Mouse (Mus musculus): Measurements from ENCODE around the gene Vwa1.
A peak's percentile ranks its signal among the peaks of the same experiment; 100 is the strongest.

Vwa1 gene

DNA sequence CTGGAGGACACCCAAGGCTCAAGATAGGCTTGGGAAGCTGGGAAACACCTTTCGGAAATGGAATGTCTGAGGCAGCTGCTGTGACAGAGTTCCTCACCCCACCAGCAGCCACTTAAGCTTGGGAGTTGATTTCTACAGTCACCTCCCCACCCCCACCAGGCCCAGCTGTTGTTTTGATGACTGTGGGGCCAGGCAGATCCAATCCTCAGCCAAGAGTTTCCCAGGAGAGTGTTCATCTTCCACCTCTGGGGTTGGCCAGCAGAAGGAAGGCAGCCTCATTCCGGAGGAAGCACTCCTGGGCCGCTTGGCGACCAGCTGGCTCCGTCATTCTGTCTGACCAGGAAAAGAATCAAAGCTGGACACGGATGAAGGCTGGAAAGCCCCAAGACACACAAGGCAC is 6.4 kb upstream of the Vwa1 start:
- DNase-seq (ENCODE audit: inconsistent ontology term): no peak

DNA sequence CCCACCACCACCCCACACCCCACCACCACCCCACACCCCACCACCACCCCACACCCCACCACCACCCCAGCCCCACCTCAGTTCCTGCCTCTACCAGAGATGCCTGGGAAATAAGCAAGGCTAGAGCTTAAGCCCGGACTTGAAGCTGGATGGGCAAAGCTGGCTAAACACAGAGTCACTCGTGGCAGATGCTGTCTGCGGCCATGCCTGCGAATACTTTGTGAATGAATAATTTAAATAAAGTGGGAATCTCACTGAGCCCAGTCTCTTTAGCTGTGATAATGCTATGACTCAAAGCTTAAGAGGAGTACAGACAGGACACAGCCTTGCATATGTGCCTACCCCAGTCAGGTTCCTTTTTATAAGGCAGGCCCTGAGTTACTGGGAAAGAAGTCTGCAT is 5.0 kb upstream of the Vwa1 start:
- DNase-seq (ENCODE audit: inconsistent ontology term): no peak

DNA sequence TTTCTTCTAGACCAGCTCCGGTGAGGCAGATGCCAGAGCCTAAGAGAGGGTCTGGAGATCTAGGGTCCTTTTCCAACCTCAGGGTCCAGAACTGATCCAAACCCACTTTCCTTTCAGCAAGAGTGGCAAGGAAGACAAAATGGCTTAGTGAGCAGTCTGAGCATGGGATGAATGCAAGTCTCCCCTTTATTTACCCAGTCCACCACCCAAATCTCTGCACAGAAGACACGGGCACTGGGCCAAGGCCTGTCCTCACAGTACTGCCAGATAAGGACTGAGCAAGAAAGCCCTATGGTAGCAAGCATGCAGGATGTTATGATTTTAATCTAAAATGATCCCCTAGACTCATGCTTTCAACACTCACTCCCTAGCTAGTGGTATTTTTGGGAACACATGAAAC is 3.3 kb upstream of the Vwa1 start:
- no peak for DNase-seq (ENCODE audit: inconsistent ontology term)

DNA sequence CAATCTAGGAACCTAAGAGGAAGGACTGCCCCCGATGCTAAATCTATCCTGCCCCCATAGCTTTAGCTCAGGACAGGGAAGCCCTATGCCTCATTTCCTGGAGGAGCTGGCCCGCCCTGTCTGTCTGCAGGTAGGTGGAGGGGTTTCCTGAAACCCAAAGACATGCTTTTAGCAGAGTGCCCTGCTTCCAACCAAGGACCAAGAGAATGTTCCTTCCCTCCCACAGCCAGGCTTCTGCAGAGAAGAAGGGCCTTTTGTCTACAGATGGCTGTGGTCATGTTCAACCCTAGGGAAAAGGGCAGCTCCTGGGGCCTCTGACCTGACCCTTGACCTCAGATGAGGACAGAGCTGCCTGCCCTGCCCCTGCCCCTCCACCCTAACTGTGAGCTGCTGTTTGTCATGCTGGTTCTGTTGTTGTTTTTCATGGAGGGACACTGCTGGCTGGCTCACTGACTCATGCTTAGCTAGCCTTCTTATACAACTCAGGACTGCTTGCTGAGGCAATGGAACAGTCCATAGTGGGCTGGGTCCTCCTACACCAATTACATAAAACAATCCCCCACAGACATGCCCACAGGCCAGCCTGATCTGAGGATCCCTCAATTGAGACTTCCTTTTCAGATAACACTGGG is 2.3 kb upstream of the Vwa1 start:
- no peak for DNase-seq (ENCODE audit: inconsistent ontology term)

DNA sequence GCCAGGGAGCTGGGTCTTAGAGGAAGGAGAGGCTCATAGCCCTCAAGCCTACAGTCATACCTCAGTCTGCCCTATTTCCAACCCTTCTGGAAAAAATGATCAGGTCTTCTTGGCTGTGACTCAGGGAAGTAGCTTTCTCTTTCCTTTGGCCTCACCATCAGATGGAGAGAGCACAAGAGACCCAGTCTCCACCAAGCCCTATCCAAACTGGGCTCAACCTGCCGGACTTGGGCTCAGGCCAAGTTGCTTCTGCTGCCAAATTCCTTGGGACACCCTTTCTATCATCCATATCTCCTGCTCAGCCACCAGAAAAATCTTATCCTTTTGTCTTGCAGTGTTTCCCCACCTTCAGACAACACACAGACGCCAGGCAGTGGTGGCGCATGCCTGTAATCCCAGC is 1.4 kb upstream of the Vwa1 start:
- DNase-seq (ENCODE audit: inconsistent ontology term): peak; percentile 92

DNA sequence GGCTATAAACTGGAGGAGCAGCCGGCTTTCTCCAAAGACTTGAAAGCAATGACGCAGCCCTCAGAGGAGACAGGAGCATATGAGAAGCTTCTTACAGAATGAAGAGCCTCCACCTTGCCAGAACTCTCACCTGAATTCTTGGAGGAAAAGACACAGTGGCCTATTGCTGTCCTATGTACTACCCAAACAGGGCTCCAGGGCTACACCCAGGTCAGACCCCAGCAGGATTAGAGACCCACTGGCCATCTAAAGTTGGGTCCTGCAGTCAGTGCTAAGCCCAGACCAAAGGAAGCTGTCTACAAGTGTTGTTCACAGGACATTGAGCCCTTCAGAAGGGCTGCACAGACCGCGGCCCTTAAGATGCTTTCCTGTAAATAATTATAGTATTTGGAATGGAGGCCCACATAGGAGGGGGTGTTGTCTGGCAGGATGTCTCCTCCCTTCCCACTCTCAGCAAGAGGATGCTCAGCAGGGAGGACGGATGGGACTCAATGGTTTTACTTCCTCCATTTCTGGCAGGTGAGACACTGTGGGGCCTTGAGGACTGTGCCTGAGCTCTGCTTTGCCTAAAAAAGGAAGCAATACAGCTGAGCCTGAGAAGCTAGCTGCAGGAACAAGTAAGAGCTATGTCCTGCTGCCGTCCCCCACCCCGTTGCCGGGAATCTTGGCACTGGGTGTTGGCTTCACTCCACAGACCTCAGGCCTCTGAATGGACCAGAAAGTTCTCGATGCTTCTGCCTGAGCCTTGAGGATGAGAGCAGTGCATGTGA is 658 bp upstream of the Vwa1 start:
- DNase-seq (ENCODE audit: inconsistent ontology term): peak; percentile 42

DNA sequence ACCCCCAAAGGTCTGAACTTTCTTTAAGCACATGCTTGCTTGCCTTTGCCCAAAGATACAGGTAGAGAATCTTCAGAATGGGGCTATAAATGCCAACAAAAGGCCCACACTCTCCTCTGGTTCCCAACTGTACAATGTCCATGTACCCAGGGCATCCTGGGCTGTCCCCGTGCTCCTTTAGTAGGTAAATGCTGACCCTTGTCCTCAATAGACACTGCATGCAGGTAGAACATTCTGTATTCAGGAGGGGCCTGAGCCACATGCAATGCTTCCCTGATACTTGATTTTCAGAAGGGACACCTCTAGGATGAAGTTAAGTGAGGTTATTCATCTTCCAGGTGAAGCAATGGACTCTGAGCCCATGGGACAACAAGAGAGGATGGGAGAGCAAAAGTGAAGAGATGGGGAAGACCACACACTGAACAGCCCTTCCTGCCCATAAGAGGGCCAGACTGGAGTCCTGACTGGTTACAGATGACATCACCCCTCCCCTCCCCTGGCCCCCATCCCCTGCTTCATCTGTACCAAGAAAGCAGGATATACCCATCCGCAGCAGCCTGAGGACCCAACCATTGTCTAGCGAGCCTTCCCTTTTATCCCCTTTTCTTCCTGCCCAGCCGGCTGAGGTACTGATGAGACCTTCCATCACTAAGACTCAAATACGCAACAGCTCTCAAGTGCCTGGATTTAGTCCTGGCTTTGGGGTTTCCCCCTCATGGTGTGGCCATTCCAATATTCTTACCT is 991 bp downstream of the Vwa1 start:
- no peak for DNase-seq (ENCODE audit: inconsistent ontology term)

DNA sequence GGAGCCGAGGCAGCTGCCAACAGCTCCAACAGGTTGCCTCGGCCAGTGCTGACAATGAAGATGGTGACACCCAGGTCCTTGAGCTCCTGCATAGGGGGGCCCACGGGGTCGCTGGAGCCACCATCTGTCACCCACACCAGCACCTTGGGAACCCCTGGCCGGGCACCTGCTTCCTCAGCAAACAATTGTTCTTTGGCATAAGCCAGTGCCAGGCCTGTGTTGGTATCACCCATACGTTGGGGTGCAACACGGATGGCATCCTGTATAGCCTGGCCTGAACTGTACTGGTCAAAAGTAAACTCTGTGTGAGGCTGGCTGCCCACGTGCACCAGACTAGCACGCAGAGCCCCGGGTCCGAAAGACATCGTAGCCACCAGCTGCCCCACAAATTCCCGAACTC is 1.7 kb downstream of the Vwa1 start:
- DNase-seq (ENCODE audit: inconsistent ontology term): no peak

DNA sequence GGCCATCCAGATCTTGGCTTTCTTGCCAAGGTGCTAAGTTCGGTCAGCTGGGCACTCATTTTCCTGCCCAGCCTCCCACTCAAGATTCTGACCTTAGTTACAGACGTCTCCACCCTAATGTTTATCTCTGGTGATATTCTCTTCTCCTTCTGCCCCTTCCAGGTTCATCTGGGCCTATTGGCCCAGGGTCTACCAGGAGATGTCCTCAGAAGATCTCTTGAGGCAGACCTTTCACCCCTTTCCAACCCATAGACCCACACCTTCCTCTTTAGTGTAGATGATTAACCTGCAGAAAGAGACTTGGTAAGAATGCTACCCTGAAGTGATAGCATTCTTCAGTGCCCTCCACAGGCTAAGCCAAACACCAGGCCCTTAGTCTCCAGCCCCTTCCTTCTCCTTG is 2.8 kb downstream of the Vwa1 start:
- no peak for DNase-seq (ENCODE audit: inconsistent ontology term)

DNA sequence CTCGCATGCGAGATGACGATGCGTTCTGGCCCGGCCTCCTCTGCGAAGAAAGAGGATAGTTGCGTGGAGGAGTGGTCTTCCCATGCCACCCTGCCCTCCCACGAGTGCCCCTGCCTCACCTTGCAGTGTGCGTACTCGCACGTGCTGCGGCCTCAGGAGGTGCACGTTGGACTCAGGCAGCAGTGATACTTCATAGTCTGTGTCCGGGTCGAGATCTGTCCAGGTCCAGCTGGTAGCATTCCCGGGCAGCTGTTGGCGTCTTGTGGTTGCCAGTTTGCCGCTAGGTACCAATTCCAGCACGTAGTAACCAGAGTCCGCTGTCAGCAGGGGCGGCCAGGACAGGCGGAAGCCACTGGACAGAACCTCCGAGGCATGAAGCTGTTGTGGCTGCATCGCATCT is 3.9 kb downstream of the Vwa1 start:
- peak; percentile 11 for DNase-seq (ENCODE audit: inconsistent ontology term)

DNA sequence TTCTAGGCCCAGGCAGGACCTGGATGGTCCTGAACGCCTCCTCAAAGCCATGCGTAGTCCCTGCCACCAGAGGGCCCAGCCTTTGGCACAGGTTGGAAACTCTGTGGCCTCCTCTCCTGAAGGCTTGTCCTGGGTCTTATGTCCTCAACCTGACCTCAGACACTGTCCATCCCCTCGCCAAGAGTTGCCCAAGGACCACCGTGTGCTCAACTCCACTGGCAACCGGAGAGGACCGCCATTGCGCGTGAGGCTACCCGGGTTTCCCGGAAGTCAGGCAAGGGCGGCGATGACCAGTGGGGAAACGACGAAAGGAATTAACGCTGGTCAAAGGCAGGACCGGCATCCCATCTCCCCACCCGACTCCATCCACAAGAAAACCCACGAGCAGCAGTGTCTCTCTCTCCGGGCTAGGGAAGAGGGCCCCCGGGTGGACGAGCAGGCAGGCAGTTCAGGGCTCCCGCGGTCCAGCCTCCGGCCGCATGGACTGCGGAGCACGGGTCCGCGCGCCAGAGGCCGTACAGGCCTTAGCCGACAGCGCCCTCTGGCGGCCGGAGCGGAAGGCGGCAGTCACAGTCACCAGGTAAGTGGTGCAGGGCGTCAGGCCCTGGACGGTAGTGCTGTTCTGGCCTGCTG is 4.5 kb downstream of the Vwa1 start:
- DNase-seq (ENCODE audit: inconsistent ontology term): peak; percentile 90

DNA sequence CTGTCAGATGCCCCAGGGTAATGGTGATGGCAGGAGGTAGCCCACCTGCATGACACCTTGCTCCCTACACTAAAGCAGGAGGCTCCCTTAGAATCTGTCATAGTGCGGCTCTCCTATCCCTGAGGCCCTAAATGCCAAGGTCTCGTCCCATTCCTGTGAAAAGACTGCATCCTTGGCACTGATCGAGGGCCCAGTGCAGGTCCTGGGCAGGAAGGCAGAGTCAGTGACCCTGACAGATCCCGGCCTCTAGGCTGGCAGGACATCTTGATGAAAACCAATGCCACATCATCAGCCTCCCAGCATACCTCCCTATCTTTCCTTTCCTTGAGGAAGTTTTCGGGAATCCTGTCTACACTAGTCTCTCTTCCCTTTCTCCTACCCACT is 5.0 kb downstream of the Vwa1 start:
- no peak for DNase-seq (ENCODE audit: inconsistent ontology term)

DNA sequence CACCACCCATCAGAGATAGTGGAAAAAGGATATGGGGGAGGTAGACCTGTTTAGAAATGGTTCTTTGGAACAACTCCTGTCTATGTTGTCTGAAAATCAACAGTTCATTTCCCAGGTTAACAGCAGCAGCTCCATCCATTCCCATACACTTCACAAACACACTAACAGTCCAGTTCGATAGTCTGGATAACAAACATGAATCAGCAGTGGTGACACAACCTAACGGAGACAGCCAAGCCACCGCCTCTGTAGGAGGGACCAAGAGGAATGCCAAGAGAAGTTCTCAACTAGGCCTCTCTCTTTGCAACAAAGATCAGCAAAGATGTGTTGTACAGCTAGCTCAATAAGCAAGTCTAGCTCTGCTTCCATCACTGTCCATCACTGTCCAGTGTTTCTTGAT is 12.1 kb downstream of the Vwa1 start:
- no peak for DNase-seq (ENCODE audit: inconsistent ontology term)

DNA sequence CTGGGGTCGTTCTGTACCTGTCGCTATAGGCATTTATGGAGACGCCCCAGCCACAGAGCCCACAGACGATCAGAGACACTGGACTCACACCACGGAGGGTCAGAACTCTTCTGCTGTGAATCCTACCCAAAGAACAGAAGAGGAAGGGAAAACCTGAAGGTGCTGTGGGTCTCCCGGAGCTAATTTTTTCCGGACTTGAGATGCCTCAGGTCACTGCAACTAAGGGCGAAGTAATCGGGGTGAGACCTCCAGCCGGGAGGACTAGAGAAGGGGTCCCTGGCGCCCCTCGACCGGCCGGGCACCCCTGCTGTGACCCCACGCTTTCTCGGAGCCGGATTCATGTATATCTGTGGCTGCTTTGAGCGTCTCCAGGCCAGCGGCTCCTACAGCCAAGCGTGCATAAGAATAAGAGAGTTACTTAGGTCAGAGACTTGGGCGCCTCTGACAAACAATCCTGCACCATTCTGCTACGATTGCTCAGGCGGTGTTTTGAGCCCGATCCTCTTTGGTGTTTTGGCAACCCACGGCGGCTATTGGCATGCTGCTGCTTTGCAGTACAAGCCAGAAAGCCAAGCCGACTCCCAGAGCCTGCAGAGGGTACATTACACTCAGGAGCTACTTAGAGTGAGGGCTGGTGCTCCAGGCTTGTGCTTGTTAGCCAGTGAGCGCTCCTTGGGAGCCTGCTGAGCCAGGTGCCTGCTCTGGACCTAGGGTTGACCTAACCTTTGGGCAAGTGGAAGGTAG is 13.0 kb downstream of the Vwa1 start:
- no peak for DNase-seq (ENCODE audit: inconsistent ontology term)

DNA sequence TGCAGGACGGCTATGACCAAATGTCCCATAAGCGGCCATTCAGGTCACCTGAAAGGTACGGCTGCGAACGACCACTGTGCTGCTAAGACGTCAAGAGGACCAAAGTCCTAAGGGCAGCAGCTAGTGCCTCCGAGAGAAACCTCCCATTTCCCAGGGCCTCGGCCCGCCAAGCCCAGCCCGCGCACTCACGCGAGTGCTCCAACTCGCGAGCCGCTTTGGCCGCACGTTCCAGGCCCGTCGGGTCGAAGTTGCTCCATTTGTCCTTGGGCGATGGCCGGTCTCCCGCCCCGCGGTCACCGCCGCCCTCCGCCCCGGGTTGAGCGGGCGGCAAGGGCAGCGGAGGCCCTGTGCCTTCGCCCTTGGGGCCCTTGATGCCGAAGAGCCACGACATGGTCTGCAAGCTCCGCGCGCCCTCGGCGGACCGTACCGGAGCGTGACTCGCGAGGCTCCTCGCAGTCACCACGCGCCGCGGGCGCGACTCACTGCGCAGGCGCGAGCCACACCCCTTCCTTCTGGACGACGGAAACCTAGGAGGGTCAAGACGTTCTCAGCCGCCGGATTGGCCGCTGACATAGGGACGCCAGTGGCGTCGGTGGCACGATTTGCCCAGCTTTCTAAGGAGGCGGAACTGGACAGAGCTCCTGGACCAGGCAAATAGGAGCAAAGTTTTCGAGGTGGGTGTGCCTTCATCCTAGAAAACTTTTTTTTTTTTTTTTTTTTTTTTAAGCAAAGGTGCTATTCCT is 13.7 kb downstream of the Vwa1 start, which contains the start of gene Atad3a:
TSS of gene Atad3a (minus strand) at position 481 of the 743 bp plus-strand sequence.
- DNase-seq (ENCODE audit: inconsistent ontology term): peak; percentile 97

DNA sequence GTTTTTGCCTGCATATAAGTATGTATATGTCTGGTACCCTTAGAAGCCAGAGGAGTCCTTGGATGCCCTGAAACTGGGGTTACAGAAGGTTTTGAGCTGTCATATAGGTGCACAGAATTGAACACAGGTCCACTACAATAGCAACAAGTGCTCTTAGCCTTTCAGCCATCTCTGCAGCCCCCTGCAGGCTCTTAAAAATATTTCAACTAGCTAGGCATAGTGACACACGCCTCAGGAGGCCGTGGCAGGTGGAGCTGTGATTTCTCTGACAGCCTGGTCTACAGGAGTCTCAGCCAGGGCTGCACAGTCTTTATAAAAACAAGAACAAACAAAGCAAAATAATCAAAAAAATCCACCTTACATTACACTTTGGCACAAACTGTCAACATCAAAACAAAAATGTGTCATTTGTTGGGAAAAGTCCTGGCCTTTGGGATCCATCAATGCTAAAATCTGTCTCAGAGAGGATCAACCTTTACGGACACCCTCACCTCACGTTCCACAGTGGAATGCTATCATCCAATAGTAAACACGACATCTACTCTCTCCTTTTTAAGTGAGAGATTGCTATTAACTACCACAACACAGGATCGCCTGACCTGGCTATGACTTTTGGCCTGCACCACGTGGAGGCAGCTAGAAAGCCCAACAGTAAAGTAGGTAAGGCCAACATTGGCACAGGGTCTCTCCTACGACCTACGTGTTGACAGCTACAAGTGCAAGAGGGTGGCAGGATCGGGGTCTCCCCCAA is 14.5 kb downstream of the Vwa1 start:
- no peak for DNase-seq (ENCODE audit: inconsistent ontology term)

DNA sequence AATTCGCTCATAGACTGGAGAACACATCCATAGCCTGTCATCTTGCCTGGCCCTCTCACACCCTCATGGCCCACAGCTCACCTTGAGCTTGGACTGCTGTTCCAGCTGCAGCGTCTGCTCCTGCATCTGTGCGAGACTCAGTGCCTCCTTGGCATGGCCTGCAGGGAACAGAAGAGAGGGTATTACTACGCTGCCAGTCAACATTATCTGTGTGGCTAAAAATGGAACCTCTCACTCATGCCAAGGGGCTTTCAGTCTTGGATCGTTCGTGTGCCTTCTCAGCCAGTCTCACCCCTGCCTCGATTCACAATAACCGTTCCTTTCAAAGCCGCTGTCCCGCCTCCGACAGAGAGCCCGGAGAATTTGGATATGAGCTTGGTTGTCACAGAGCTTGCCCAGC is 17.5 kb downstream of the Vwa1 start:
- DNase-seq (ENCODE audit: inconsistent ontology term): no peak

DNA sequence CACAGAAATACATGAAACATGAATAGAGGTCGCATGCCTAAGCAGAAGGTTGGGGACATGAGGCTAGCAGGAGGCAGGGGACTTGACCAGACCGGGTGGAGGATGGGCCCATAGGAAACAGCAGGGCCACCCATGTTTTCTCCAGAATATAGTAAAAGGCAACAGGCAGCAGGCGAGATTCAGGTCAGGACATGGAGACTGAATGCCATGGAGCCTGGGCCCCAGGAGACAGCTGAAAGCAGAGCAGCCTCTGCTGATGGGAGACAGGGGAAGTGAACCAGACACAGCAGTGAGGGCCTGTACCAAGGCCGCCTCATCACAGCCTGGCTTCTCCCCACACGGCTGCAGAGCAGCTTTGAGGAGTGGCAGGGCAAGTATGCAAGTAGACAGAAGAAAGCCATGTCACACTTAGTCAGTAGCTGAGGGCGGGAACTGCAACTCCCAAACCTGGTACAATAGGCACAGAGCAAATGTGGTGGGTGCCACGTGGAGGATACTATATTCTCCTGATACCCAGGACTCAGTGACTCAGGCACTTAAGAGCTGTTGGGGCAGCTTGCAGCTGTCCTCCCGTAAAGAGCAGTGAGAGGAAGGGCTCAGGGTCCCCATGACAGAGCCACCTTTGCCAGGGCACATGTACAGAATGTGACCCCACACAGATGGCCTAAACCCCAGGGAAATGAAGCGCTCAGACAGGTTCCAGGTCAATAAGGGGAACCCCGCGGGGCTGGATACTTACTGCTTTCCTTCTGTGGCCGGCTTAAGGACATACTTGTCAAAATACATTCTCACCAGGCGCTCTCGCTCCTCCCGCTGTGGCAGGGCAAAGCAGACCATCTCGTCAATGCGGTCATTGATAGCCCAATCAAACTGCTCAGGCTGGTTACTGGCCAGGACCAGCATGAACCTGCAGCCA is 27.7 kb downstream of the Vwa1 start:
- no peak for DNase-seq (ENCODE audit: inconsistent ontology term)

DNA sequence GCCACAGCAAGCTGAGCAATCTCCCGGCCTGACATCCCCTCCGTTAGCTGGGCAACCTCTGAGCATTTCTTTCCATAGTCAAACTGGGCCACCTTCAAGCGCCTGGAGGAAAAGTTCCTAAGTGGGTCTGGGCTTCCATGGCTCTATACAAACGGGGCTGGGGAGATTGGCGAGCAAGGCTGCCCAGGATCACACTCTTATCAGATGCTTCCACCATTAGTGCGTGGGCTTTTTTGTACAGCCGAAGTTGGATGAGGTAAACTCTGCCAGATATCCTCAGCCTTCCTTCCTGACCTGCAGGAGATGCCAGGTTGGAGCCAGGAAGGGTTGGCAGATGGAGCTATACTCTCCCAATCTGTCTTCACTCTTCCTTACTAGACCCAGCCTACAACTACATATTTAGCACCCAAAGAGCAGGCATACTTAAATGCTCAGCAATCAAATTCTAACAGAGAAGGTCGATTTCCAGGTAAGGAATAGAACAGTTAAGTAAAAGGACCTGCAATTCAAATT is 28.4 kb downstream of the Vwa1 start:
- no peak for DNase-seq (ENCODE audit: inconsistent ontology term)

Data from Muller cell, postnatal 12 days (primary cell).